Mouse (Mus musculus) mammary gland, adult 2 months (tissue): ENCODE measurements around the gene Asic2. TPM values are rescaled to one million over a fixed set of nuclear protein-coding genes. Genes with fewer than 3 reads are reported as not detected.

Experiments used
- polyA plus RNA-seq: library from polyadenylated mRNA; depleted of rRNA; stranded (reverse); fragments of >200 nt; gene quantifications from 2 replicates; pipeline ENCODE4 v1.2.3, GENCODE M21; 2012; ENCODE audit warnings: low replicate concordance; rRNA removed

Gene Asic2
- 0.29 and 0.50 TPM in 2 replicates for polyA plus RNA-seq

DNA sequence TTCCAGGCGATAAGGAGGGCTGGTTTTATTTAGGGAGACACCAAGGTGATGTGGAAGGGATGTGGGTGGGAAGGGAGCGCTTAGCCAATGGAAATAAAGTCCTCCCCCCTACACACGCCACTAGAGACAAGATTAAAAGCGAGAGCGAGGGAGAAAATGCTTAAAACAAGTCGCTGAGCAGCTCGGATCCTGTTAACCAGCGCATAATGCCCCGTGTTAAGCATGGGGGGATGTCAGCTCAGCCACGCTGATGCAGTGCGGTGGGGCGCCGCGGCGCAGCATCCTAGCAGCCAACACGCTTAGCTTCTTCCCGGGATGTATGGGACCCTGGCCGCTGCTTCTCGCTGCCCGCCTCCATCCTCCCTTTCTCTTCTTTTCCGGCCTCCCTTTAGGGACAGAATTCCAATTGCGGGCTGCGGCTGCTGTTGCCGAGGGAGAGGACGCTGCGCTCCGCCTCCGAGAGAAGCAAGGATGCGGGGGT lies at the start of gene Asic2:
Gene Asic2 (minus strand): TSS at position 57 of the 481 bp plus-strand sequence.

DNA sequence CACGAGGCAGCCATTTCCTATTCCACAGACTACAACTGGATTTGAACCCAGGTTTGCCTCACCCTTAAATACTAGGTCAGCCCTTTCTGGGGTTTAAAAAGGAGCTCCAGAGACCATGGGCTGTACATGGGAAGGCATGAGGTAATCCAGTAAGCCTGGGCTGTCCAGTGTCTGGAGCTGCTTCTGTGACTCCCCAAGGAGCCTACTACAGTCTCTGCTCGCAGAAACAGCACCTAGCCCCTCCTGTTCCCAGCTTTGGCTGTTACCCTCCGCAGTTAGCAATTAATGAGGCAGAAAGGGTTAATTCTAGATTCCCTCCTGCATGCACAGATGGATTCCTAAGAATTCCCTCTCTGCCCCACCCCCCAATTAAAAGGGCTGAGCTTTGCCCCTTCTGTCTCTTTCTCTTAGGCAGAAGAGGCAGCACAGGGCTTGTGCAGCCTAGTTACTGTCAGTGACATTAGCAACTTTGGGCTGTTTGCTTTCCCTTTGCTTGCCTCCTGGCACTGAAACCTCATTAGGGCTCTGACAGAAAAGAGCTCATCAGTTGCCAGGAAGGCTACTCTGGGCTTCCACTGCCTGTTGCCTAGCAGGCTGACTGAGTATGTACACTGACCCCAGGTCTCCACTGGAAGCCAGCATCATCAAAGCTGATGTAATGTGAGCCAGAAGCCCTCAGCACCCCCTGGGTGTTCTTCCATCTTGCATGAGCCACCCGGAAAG lies 107.8 kb downstream of the Asic2 start, which contains the start of gene 5530401A14Rik:
Gene 5530401A14Rik (plus strand): TSS at position 424 of the 723 bp plus-strand sequence.

GRCm38 (mm10) chr11:80858065-80858464 lies 1110.2 kb downstream of the Asic2 start, which contains the start of gene Spaca3:
TSS of gene Spaca3 (plus strand) at chr11:80858365.

Other genes with a start within 250 kb of the Asic2 start
- not detected in 2 replicates for gene 5530401A14Rik, start 107.8 kb downstream of the Asic2 start, polyA plus RNA-seq
- 8.1 and 8.5 TPM in 2 replicates for gene Ccl2, start 67.1 kb upstream of the Asic2 start, polyA plus RNA-seq
- gene Gm17268, start 70.1 kb upstream of the Asic2 start, polyA plus RNA-seq: not detected in 2 replicates
- 2.1 and 4.1 TPM in 2 replicates for gene Ccl7, start 77.3 kb upstream of the Asic2 start, polyA plus RNA-seq
- gene Ccl11, start 89.4 kb upstream of the Asic2 start, polyA plus RNA-seq: 30.9 and 79.1 TPM in 2 replicates
- gene Ccl12, start 133.4 kb upstream of the Asic2 start, polyA plus RNA-seq: 6.0 and 7.0 TPM in 2 replicates
- gene Ccl8, start 146.7 kb upstream of the Asic2 start, polyA plus RNA-seq: 52.4 and 106 TPM in 2 replicates